Comparison of ENCODE assay signal across 15 mouse cellular contexts in genomic region chr14:21608886-21609285, GRCm38 (mm10).
DNase-seq lines count a peak whose midpoint lies in the region; ATAC-seq and TF ChIP-seq lines count a peak whose summit lies in the region.
"Had no signal": no experiment of that assay in that cellular context is flagged by ENCODE, and none has a peak within 500 bp of the region (broad histone marks: within the 10 kb centered on the region; RNA-seq: fewer than 3 reads in every experiment).

No protein-coding gene starts in this region.

- TF ChIP-seq CTCF in layer of hippocampus, adult 2 months (conservative IDR thresholded peaks at IDR 0.05): no peak
- TF ChIP-seq CTCF in midbrain, postnatal 0 days (IDR thresholded peaks at IDR 0.05): no peak

- H3K9me3 ChIP-seq in forebrain, embryonic 11.5 days (ENCODE audit: control insufficient read depth, low read length): no peaks in the 10 kb centered on the region
- H3K9me3 ChIP-seq in forebrain, embryonic 15.5 days: no peaks in the 10 kb centered on the region
- H3K9me3 ChIP-seq in midbrain, postnatal 0 days (ENCODE audit: low read length): no peaks in the 10 kb centered on the region
- H3K9me3 ChIP-seq: hindbrain, embryonic 12.5 days had no signal

- no peak overlapping the region for H3K4me3 ChIP-seq in layer of hippocampus, adult 2 months
- H3K4me3 ChIP-seq in forebrain, embryonic 11.5 days (ENCODE audit: low read depth, low read length): no peak overlapping the region
- H3K4me3 ChIP-seq in forebrain, embryonic 15.5 days: no peak overlapping the region
- H3K4me3 ChIP-seq in midbrain, postnatal 0 days (ENCODE audit: low read depth, low read length): no peak overlapping the region
- H3K4me3 ChIP-seq: hindbrain, embryonic 12.5 days had no signal

- no peak for DNase-seq in layer of hippocampus, adult 2 months (ENCODE audit: low spot score in 2 of 2)
- no peak for DNase-seq in layer of hippocampus, adult 11-12 months (ENCODE audit: low spot score)
- no peak for DNase-seq in forebrain, embryonic 11.5 days (ENCODE audit: low spot score)
- no peak for DNase-seq in midbrain, postnatal 0 days (ENCODE audit: low spot score)
- no peak for DNase-seq in right cerebral cortex, adult 18-20 months
- DNase-seq in right cerebral cortex, postnatal 36 days (ENCODE audit: low spot score in 2 of 2): no peak
- DNase-seq: cerebellum, adult 9-10 months; gastrocnemius, postnatal 25 days; layer of hippocampus, postnatal 36 days; liver had no signal

- H3K27ac ChIP-seq in layer of hippocampus, adult 2 months: peak overlapping the region; percentile 81
- peak overlapping the region; percentile 47; the same call in 1 of the 2 replicates for H3K27ac ChIP-seq in forebrain, embryonic 11.5 days (ENCODE audit: low read depth, low read length)
- peak overlapping the region; percentile 86 for H3K27ac ChIP-seq in forebrain, embryonic 15.5 days (replicated peaks)
- H3K27ac ChIP-seq in midbrain, postnatal 0 days (ENCODE audit: low read depth, low read length): 0 out of 2 replicates have a peak overlapping the region, but pooled peaks have one; percentile 9
- H3K27ac ChIP-seq: kidney, postnatal 0 days had no signal

- H3K4me1 ChIP-seq in forebrain, embryonic 11.5 days (replicated peaks; ENCODE audit: control insufficient read depth, insufficient read depth, low read length): peaks cover 9% of the 10 kb centered on the region; the same call in 1 of the 2 replicates
- H3K4me1 ChIP-seq in forebrain, embryonic 15.5 days: peaks cover 46% of the 10 kb centered on the region
- peaks cover 15% of the 10 kb centered on the region; the same call in 1 of the 2 replicates for H3K4me1 ChIP-seq in midbrain, postnatal 0 days (ENCODE audit: insufficient read depth, low read length)

- H3K36me3 ChIP-seq in forebrain, embryonic 11.5 days (ENCODE audit: control insufficient read depth, insufficient read depth, low read length): no peaks in the 10 kb centered on the region
- H3K36me3 ChIP-seq in forebrain, embryonic 15.5 days: no peaks in the 10 kb centered on the region
- H3K36me3 ChIP-seq in midbrain, postnatal 0 days (ENCODE audit: insufficient read depth, low read length): no peaks in the 10 kb centered on the region

- WGBS in forebrain, embryonic 11.5 days: 18% methylated on average over 4 of the region's 4 CpGs
- WGBS in forebrain, embryonic 15.5 days: 3% methylated on average over 4 of the region's 4 CpGs
- WGBS in midbrain, postnatal 0 days: 15% methylated on average over 4 of the region's 4 CpGs

- no peak for ATAC-seq in forebrain, embryonic 11.5 days (replicated peaks; ENCODE audit: low FRiP score)
- no peak for ATAC-seq in forebrain, embryonic 15.5 days (replicated peaks)
- ATAC-seq in midbrain, postnatal 0 days (ENCODE audit: low FRiP score): no peak
- ATAC-seq: intestine, embryonic 16.5 days; lung, postnatal 0 days had no signal

- H3K9ac ChIP-seq in forebrain, embryonic 11.5 days (ENCODE audit: low read length): 0 out of 2 replicates have a peak overlapping the region, but pooled peaks have one; percentile 4
- no peak overlapping the region for H3K9ac ChIP-seq in forebrain, embryonic 15.5 days (replicated peaks)
- no peak overlapping the region for H3K9ac ChIP-seq in midbrain, postnatal 0 days (replicated peaks; ENCODE audit: low read length, poor library complexity, severe bottlenecking)

- H3K4me2 ChIP-seq in forebrain, embryonic 11.5 days (ENCODE audit: low read depth, low read length, severe bottlenecking): no peak overlapping the region
- H3K4me2 ChIP-seq in forebrain, embryonic 15.5 days (replicated peaks): 0 out of 2 replicates have a peak overlapping the region, but pooled peaks have one; percentile 0
- no peak overlapping the region for H3K4me2 ChIP-seq in midbrain, postnatal 0 days (ENCODE audit: low read depth, low read length, poor library complexity, severe bottlenecking)
- H3K4me2 ChIP-seq: hindbrain, embryonic 12.5 days had no signal

- no peaks in the 10 kb centered on the region for H3K27me3 ChIP-seq in forebrain, embryonic 11.5 days (ENCODE audit: control insufficient read depth, insufficient read depth, low read length)
- H3K27me3 ChIP-seq in forebrain, embryonic 15.5 days: no peaks in the 10 kb centered on the region
- H3K27me3 ChIP-seq in midbrain, postnatal 0 days (ENCODE audit: insufficient read depth, low read length): no peaks in the 10 kb centered on the region
- H3K27me3 ChIP-seq: hindbrain, embryonic 12.5 days had no signal

Comparison
In these comparisons a context has a peak if more than half of its experiments do, and no peak if none do; other contexts are left out.
1. H3K27ac ChIP-seq: peak in every context shown above with its lines; median percentile 86 in forebrain, embryonic 15.5 days; 81 in layer of hippocampus, adult 2 months; 47 in forebrain, embryonic 11.5 days; 9 in midbrain, postnatal 0 days.